Mouse (Mus musculus): ENCODE measurements around the gene Ryr3. TPM values are rescaled to one million over a fixed set of nuclear protein-coding genes. Genes with fewer than 3 reads are reported as not detected.

Gene Ryr3
- total RNA-seq, 1 experiment from 2014 or later, result not detected

DNA sequence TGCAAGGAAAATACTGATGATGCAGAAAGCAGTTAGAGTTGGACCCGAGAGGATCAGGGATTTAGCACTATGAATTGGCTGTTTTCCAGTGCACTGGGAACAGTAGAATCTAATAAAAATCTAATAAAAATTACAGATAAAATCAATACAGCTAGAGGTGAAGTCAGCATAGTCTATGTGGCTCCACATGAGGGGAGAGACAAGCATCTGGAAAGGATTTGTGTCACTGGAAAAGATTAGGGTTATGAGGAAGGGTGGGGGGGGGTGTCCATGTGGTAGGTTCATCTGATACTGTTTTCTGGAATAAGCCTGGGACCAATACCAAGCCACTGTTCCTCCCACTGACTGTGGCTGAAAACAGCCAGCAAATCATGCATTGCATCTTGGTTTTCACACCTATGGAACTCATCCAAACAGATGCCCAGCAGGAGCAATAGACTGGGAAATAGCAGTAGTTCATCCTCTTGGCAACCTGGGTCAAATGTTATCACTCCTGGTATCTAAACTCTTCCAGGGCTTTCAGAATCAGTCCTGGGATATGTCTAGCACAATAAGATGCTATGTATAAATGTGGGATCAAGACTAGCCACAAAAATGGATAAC is 233.9 kb downstream of the Ryr3 start:
- ATAC-seq (replicated peaks; ENCODE audit: insufficient number of reproducible peaks, low FRiP score, low TSS enrichment, poor library complexity, severe bottlenecking), result no peak

DNA sequence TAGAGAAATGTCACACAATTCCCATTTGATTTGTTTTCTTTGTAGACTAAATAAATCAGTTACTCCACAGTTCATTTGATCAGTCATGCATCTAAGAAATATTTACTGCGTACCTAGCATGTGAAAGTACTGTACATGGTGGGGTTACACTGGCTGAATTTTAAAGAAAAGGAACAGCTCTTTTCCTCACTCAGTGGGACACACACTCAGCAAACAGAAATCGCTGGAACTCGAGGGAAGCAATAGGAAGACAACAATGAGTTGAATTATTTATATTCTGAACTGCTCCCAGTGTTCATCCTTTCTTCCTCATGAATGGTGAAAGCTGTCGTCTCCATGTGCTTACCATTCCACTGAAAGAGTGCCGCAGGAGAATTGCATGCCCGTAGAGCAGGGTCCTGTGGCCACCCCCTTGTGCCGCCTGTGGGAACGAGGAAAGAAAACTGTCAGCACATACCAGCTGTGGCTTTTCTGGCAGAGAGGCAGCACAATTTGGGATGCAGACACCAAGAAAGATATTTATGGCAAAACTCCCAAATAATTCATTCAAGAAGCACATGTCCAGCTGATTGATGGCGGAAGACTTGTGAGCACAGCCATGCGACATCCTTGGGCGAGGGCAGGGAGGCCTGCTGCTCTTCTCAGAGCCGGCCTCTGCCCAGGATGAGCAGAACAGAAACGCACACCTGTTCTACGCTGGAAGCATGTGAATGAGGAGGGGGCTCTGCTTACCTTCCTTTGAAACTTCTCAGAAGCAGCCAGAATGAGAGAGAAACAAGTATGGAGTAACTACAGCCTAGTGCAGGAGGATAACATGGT is 249.9 kb downstream of the Ryr3 start:
- ATAC-seq (replicated peaks; ENCODE audit: insufficient number of reproducible peaks, low FRiP score, low TSS enrichment, poor library complexity, severe bottlenecking), result no peak

DNA sequence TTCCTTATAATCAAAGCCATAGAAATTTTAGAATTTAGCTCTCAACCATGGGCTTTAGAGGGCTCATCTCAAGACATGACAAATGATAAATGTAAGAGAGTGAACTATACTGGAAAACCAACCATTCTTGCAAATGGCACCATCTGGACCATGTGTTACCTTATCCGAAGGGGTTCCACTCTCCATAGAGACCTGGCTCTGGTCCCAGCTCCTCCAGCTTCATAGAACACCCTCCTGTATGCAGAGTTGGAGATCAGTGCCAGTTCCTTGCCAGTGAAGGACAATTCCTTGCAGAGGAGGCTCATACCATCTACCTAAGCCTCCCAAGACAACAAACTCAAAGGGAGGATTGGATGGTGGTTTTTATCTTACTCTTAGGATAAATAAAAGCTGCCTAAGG is 268.0 kb downstream of the Ryr3 start:
- ATAC-seq (replicated peaks; ENCODE audit: insufficient number of reproducible peaks, low FRiP score, low TSS enrichment, poor library complexity, severe bottlenecking), result no peak

DNA sequence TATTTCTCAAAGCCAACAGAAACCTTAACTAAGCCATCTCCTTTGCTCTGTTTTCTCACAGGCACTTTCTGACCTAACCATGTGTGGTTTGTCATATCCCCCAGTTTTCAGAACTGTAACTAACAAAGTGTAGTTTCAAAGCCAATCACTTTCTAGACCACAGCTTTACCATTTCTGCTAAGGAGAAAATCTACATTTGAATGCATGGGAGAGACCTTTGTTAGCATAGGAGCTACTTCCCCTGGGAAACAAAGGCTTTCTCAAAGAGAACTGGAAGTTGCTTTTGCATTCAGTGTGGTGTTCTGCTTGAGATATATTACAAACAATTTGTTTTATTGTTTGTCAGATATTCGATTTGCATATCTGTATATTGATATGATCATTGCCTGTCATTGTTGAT is 285.1 kb downstream of the Ryr3 start:
- no peak for ATAC-seq (replicated peaks; ENCODE audit: insufficient number of reproducible peaks, low FRiP score, low TSS enrichment, poor library complexity, severe bottlenecking)

DNA sequence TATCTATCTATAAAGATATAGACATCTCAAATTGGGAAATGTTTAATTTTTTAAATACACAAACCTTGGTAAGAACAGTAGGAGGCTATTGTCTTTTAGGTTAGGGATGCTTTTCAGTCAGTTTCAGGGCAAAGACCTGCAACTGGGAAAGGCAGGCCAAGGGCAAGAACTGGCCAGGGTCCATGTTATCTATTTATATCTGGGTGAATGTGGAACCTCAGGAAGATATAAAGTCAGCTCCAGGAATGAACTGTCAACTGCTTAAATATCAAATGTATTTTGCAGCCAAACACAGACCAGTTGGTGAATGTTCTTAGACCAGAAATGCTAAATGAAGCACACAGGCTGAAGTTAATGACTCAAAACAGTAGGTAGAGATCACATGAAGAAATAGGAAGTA is 303.1 kb downstream of the Ryr3 start:
- ATAC-seq (replicated peaks; ENCODE audit: insufficient number of reproducible peaks, low FRiP score, low TSS enrichment, poor library complexity, severe bottlenecking), result no peak

DNA sequence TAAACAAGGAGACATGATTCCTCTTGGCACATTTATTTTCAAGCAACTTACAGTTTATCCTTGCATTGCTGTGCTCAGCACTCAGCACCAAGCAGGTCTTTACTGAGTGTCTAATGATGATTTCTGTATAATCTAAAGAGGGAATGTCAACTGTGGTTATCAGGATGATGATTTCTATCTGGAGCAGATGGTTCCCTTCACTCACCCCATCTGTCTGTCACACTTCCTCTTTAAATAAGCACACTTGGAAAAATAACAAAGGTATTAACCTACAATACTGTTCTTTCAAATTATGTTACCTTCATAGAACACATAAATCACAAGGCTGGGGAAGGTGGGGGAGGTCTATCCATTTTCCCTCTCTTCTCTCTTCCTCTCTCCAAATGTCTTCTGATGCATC is 304.3 kb downstream of the Ryr3 start:
- ATAC-seq (replicated peaks; ENCODE audit: insufficient number of reproducible peaks, low FRiP score, low TSS enrichment, poor library complexity, severe bottlenecking), result no peak

GRCm38 (mm10) chr2:112910579-112910978 is 306.3 kb downstream of the Ryr3 start:
- no peak for ATAC-seq (replicated peaks; ENCODE audit: insufficient number of reproducible peaks, low FRiP score, low TSS enrichment, poor library complexity, severe bottlenecking)

DNA sequence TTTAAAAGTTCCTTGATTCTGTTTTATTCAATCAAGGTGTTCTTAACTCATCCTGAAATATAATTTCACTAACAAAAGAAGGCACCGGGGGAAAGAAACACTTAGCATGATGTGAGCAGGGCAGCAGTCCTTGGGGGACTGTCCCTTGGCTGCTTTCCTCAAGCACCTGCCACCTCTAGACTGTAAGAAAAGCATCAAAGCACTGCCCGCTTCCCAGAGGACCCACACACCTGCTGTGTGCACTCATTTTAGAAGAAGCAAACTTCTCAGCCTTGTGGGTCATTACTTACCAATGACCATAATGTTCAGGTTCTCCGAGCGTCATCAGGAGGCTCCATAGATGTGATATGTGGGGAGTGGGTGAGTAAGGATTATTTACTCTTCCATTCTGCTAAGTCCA is 307.8 kb downstream of the Ryr3 start:
- no peak for ATAC-seq (replicated peaks; ENCODE audit: insufficient number of reproducible peaks, low FRiP score, low TSS enrichment, poor library complexity, severe bottlenecking)

GRCm38 (mm10) chr2:112900747-112901146 is 316.1 kb downstream of the Ryr3 start:
- no peak for ATAC-seq (replicated peaks; ENCODE audit: insufficient number of reproducible peaks, low FRiP score, low TSS enrichment, poor library complexity, severe bottlenecking)

GRCm38 (mm10) chr2:112884456-112885114 is 332.3 kb downstream of the Ryr3 start:
- no peak for ATAC-seq (replicated peaks; ENCODE audit: insufficient number of reproducible peaks, low FRiP score, low TSS enrichment, poor library complexity, severe bottlenecking)

DNA sequence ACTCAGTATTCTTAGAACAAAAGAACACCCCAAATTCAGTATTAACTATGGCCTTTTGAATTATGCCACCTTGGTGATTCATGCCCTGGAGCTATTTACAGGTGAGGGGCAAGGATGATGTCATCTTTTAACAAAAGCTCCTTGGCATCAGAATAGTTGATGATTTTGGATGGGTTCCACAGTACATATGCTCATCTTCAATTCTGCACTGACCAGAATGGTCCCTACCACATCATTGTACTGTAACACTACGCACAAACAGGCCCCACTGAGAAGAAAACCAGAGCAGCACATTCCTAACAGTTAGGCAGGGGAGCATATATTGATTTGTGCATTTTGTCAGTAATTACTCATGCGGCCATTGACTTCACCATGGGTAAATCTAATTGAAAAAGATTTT is 335.1 kb downstream of the Ryr3 start:
- ATAC-seq (replicated peaks; ENCODE audit: insufficient number of reproducible peaks, low FRiP score, low TSS enrichment, poor library complexity, severe bottlenecking), result no peak

- no peak for ATAC-seq (replicated peaks; ENCODE audit: insufficient number of reproducible peaks, low FRiP score, low TSS enrichment, poor library complexity, severe bottlenecking)
Observed at GRCm38 (mm10) chr2:112881376-112881775, 335.5 kb downstream of the Ryr3 start.

GRCm38 (mm10) chr2:112877404-112877803 is 339.5 kb downstream of the Ryr3 start:
- no peak for ATAC-seq (replicated peaks; ENCODE audit: insufficient number of reproducible peaks, low FRiP score, low TSS enrichment, poor library complexity, severe bottlenecking)

DNA sequence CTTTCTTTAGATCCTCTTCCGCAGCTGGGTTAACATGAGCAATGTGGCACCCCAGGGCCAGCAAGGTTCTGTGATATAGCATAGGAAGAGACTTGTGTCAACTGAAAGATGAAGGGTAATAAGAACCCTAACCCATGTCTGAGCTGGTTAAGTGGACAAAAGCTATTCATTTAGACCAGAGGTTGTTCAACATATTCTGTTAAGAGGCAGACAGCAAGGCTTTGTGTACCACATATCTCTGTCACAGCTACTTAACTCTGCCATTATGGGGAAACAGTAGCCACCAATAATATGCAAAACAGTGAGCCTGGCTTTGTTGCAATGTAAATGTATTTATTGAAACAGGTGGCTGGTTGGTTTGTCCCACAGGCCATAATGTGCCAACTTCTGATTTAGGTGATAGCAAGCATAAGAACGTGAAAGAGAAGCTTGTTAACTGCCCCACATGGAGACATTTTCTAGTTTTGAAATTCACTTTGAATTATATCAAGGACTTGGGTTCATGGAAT is 350.8 kb downstream of the Ryr3 start:
- ATAC-seq (replicated peaks; ENCODE audit: insufficient number of reproducible peaks, low FRiP score, low TSS enrichment, poor library complexity, severe bottlenecking), result no peak

DNA sequence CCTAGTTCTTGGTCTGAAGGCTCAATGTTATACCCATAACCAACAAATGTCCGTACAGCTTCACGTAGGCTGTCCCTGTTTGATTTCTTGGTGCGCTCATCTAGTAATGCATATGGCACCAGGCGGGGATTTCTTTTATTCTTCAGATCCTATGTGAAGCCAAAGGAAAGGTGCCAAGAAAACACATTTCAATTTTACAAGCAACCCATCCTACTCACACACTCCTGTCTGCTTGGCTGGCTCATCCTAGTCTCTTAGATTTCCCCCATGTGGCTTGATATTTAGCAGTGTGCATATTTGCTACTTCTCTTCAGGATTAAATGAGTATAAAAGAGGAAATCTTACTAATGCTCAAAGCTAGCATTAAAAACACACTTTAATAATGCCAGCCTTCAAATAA is 355.1 kb downstream of the Ryr3 start:
- ATAC-seq (replicated peaks; ENCODE audit: insufficient number of reproducible peaks, low FRiP score, low TSS enrichment, poor library complexity, severe bottlenecking), result no peak

DNA sequence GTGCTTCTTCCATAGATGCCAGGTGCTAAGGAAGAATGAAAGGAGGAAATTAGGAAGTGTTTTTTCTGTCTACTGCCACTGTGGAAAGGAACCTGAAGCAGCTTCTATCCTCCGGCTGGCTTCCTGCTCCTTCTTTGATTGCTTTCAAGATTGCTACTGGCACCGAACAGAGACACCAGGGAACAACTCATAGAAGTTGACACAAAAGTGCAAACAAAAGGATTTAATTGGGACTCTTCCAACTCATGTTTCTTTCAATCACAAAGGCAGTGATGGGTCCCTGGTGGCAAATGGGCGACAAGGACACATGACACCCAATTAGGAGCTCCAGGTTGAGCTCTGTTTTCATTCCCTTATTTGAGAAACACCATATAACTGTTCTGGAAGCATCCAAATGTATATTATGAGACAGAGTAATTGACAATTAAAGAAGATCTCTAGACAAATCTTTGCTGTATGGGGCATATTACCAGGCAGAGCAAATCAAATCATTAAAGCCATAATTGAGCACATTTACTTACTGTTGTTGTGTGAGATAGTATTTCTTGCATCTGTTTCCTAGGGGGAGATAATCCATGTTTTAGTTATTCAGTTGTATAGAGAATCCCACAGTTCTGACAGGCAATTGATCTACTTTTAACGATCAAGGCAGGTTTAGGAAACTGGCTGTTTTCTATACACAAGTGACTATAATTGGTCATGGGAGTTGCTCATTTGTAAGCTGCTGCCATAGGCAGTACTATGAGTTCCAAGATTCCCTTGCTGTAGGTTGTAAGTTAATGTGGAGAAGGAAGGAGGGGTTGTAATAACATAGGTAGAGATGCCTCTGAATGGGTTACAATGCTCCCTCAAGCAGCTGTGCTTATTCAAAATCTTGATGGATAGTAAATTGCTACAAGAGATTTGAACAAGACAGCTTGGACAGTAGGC is 371.0 kb downstream of the Ryr3 start:
- no peak for ATAC-seq (replicated peaks; ENCODE audit: insufficient number of reproducible peaks, low FRiP score, low TSS enrichment, poor library complexity, severe bottlenecking)

GRCm38 (mm10) chr2:112842877-112843276 is 374.0 kb downstream of the Ryr3 start:
- ATAC-seq (replicated peaks; ENCODE audit: insufficient number of reproducible peaks, low FRiP score, low TSS enrichment, poor library complexity, severe bottlenecking), result no peak

DNA sequence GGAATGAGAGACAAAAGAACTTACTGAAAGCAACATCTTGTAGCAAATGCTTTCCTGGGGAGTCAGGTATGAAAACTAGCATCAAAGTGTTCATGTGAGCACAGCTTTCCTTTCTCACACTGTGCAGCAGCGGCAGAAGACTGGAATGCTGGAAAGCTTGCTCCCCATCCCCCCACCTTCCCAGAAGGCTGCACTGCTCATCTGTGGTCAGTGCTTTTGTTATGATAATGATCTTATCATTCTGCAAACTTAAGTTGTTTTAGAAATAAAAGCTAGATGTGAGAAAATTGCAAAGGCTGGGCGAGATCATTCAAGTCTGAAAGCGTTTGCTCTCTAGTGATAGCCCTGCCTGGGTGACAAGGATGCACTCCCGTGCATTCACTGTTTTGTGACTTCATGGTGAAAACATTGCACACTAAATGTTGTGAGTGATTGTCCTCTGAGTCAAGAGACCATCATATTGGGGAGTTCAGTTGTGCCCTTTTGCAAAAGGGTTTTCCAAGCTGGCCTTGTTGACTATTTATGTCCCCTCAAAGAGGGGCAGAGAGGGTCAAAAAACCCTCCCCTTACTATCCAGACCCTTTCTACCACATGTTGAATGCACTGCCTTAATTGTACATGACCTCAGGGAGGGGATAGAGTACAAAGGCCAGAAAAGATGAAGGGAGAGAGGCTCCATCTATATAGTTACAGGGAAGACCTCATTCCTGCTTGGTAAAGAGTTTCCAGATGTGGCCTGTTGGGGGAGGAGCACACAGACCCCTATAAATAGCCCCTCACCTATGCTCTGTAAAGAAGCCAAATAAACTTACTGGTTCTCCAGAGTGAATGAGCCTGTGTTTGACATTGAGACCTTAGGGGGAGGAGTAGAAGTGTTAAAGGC is 385.2 kb downstream of the Ryr3 start:
- ATAC-seq (replicated peaks; ENCODE audit: insufficient number of reproducible peaks, low FRiP score, low TSS enrichment, poor library complexity, severe bottlenecking), result no peak
